Mouse (Mus musculus) testis, adult 2 months (tissue): ENCODE measurements at regions not wholly inside any gene's neighbourhood (a gene's known extent, or its start where the extent isn't known, plus 50 kb on each side); places are given as distances from the start of the nearest gene placed in this dataset.

Source experiments
- CTCF ChIP-seq: fragments of 200-500 bp; IDR thresholded peaks from 2 replicates; pipeline ENCODE4 v1.5.1; 2012; ENCODE audit warnings: low read depth, mild to moderate bottlenecking, inconsistent platforms, low read length, moderate library complexity; ENCODE audit not compliant: control insufficient read depth, insufficient read depth, insufficient replicate concordance
- POLR2A ChIP-seq: fragments of 200-500 bp; IDR thresholded peaks from 2 replicates; pipeline ENCODE4 v1.6.1; 2012; ENCODE audit warnings: low read depth, mild to moderate bottlenecking, inconsistent platforms, low read length, moderate library complexity; ENCODE audit not compliant: control insufficient read depth

DNA sequence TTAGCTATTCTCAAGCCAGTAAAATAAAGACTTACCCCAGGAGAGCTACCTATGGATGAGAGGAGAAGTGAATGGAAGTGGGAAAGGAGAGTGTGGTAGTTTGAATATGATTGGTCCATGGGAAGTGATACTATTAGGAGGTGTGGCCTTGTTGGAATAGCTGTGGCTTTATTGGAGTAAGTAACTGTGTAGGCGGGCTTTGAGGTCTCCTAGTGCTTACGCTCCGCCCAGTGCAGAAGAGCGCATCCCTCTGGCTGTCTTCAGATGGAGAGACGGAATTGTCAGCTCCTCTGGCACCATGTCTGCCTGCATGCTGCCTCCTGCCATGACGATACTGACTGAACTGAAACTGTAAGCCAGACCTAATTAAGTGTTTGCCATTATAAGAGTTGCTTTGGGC is 129.6 kb downstream of the Zfp281 start:
- TF ChIP-seq CTCF = no peak
- no peak for TF ChIP-seq POLR2A
